Mouse (Mus musculus) regulatory T cell (primary cell): Measurements from ENCODE around the gene Dusp2.

Experiments
- in situ Hi-C: fragments of 300-600 bp; cut with MboI, MseI; formaldehyde crosslinking; loops from one replicate; pipeline ENCODE4 v1.15.1; 2025; ENCODE audit warnings: high pct_unique_total_duplicates

Gene Dusp2

GRCm38 (mm10) chr2:127322671-127323285, 13.2 kb upstream of the Dusp2 start:
- in situ Hi-C loops, result loop anchor here (10.0 kb wide), 1 partner anchor 1862 kb away; no protein-coding TSS in a partner anchor

DNA sequence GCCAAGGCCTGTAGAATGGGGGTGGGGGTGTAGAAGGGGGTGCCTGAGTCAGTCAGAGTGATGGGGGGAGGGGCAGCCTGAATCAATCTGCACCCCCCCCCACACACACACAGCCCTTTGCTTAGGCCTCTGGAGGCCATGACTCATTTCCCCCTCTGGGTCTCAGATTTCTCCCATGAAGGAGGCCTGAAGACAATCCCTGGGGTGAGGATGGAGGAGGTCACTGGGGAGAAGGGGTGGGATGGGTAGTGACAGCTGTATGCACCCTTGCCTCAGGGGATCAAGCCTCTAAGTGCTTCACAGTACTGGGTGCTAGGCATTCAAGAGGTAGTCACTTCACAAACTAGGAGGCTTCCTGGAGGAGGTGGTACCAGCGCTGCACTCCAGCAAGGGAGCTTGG, 12.3 kb upstream of the Dusp2 start:
- in situ Hi-C loops, result loop anchor here (10.0 kb wide), 1 partner anchor 1861 kb away; no protein-coding TSS in a partner anchor

DNA sequence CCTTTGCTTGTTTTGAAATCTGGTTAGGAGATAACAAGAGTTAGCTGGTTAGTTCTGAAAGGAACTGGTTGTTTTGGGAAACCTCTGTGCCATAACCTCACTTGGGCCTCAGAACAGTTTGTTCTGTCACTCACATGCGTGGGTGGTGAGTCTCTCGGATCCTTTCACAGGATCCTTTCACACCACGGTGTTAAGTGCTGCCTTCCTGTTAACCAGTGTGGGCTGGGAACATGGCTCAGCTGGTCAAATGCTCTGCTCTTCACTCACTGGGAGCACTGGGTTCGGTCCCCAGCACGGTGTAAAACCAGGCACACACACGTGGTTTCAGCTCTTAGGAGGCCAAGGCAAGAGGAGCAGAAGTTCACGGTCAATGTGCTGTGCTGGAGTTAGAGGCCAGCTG, 11.5 kb upstream of the Dusp2 start:
- in situ Hi-C loops, result loop anchor here (10.0 kb wide), 1 partner anchor 1860 kb away; no protein-coding TSS in a partner anchor

GRCm38 (mm10) chr2:127328090-127328851, 7.7 kb upstream of the Dusp2 start:
- in situ Hi-C loops, result loop anchor here (10.0 to 25.0 kb wide), 2 partner anchors 1541 to 1857 kb away; partner anchors contain the start of gene Secisbp2l

GRCm38 (mm10) chr2:127332807-127333570, 3.0 kb upstream of the Dusp2 start:
- in situ Hi-C loops, result loop anchor here (25.0 kb wide), 1 partner anchor 1546 kb away; the partner anchor contains the start of gene Secisbp2l

DNA sequence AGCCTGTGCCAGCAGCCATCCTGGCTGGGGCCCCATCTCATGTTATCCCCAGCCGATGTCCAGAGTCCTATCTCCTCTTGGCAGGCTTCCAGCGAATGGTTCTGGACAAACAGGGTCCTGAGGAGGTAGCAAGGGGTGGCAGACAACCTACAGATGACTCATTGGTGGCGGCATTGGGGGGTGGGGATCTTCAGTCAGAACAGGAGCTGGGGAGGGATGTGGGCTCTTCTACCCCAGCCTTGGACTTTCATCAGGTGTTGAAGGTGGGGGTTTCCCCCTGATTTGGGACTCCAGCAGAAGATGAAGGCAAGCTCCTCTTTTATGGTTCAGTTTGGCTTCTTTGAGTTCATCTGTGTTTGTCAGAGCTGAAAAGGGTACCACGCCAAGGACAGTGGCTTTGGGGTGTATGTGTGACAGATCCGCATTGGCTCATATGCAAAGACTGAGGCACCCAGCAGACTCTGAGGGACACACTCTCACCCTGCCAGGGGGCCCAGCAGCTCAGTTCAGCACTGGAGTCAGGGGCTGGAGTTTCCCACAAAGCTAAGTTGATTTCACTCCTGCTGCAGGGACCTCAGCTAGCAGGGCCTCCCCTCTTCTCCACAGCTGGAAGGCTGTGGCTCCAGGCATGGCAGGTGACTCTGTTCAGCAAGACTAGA, 1.9 kb upstream of the Dusp2 start:
- in situ Hi-C loops, result loop anchor here (25.0 kb wide), 1 partner anchor 1547 kb away; the partner anchor contains the start of gene Secisbp2l

DNA sequence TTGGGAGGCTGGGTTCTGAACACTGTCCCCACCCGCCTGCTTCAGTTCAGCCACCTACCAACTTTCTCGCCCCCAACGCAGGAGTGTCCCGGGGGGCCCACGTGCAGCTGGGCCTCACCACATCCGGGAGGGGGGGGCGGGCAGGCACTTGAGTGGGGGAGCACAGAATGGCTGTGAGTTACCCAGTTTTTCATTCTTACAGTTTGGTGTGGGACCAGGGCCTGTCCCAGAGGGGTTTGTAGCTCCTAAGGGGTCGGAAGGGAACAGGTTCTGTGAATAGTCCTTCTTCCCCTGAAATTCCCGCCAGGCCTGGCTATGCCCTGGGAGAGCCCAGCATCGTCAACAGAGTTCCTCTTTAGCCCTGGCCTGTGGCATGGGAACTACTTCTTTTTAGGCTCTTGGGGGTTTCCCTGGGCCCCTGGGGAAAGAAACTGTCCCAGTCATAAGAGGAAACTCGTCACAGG, 849 bp upstream of the Dusp2 start:
- in situ Hi-C loops, result loop anchor here (25.0 kb wide), 1 partner anchor 1548 kb away; the partner anchor contains the start of gene Secisbp2l

DNA sequence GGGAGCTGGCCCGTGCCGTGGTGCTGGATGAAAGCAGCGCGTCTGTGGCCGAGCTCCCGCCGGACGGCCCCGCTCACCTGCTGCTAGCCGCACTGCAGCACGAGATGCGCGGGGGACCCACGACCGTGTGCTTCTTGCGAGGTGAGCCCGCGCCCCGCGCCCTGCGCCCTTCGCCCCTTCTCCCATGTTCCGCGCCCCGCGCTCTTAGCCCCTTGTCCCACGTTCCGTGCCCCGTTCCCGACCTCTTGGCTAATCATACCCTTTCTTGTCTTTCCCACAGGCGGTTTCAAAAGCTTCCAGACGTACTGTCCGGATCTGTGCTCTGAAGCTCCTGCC, 506 bp downstream of the Dusp2 start:
- in situ Hi-C loops, result loop anchor here (25.0 kb wide), 1 partner anchor 1549 kb away; the partner anchor contains the start of gene Secisbp2l

- in situ Hi-C loops, result loop anchor here (25.0 kb wide), 1 partner anchor 1550 kb away; the partner anchor contains the start of gene Secisbp2l
Observed at GRCm38 (mm10) chr2:127336885-127337284, 926 bp downstream of the Dusp2 start.

DNA sequence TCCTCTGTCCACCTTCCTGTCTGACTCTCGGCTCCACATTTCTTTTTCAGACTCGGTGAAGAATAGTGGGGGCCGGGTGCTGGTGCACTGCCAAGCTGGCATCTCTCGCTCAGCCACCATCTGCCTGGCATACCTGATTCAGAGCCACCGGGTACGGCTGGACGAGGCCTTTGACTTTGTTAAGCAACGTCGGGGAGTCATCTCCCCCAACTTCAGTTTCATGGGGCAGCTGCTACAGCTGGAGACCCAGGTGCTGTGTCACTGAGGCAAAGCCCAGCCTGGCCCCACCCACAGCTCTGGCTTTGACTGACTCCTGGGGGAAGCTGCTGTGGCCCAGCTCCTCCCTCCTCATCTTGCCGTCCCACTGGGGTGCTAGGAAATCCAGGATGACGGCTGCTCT, 1.6 kb downstream of the Dusp2 start:
- in situ Hi-C loops, result loop anchor here (25.0 kb wide), 1 partner anchor 1550 kb away; the partner anchor contains the start of gene Secisbp2l

DNA sequence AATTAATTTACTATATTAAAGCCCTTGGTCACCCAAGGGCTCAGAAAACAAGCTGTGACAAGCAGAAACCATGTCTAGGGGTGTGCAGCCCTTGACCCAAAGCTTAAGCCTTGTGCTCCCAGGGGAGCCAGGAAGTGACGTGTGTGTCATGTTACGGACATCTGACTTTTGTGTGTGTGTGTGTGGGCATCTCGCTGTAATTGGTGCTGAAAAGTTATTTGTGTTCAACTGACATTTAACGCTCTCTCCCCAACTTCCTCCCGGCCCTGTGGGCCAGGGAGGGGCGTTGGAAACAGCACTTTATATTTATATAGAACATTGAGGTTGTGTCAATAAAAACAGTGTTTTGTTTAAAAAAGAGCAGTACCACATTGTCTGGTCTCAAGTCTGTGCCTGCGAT, 2.1 kb downstream of the Dusp2 start:
- in situ Hi-C loops, result loop anchor here (25.0 kb wide), 1 partner anchor 1551 kb away; the partner anchor contains the start of gene Secisbp2l

GRCm38 (mm10) chr2:127338416-127338815, 2.5 kb downstream of the Dusp2 start, which contains the start of gene Astl:
Astl (plus strand) TSS chr2:127338639.
- in situ Hi-C loops, result loop anchor here (25.0 kb wide), 1 partner anchor 1551 kb away; the partner anchor contains the start of gene Secisbp2l

DNA sequence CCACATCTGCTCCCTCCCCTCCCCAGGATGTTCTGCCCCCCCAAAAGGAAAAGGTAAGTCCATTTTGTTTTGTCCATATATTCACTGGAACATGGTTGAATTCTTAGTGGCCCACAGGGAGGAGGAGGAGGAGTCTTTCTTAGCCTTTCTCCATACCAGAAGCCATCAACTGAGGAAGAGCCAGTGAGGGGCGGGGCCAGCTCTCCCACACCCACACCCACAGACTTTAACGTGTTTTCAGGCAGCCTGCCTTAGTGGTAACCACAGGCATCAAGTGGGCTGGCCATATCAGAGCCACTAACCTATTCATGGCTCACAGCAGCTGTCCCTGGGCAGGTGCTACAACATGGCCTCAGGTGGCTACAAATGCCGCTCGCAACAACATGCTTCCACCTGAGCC, 2.9 kb downstream of the Dusp2 start:
- in situ Hi-C loops, result loop anchor here (25.0 kb wide), 1 partner anchor 1552 kb away; the partner anchor contains the start of gene Secisbp2l

DNA sequence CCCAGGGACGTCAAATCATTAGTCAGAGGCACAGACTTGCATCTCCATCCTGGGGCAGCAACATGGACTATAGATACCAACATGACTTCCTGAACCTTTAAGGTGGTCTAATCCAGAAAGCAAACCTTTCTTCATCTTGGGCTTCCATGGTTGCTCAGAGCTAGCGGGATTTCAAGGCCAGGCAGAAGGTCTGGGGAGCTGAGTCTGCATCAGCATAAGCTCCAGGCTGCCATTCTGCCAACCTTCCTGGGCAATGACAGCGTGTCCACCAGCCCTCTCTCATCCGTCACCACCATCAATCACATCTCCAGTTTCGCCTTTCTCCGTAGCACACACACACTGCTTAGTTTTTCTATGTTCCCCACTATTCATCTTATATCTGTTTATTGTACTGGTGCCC, 3.3 kb downstream of the Dusp2 start:
- in situ Hi-C loops, result loop anchor here (25.0 kb wide), 1 partner anchor 1552 kb away; the partner anchor contains the start of gene Secisbp2l

- in situ Hi-C loops, result loop anchor here (10.0 to 25.0 kb wide), 2 partner anchors 326 to 1554 kb away; partner anchors contain the start of gene Secisbp2l
Observed at GRCm38 (mm10) chr2:127341159-127341558, 5.2 kb downstream of the Dusp2 start.

- in situ Hi-C loops, result loop anchor here (5.0 to 25.0 kb wide), 3 partner anchors 39 to 1559 kb away; partner anchors contain the start of gene Secisbp2l
Observed at GRCm38 (mm10) chr2:127346334-127346733, 10.4 kb downstream of the Dusp2 start.

GRCm38 (mm10) chr2:127347147-127347985, 11.4 kb downstream of the Dusp2 start:
- in situ Hi-C loops, result loop anchor here (5.0 to 25.0 kb wide), 3 partner anchors 40 to 1560 kb away; partner anchors contain the start of gene Secisbp2l

GRCm38 (mm10) chr2:127353881-127354280, 17.9 kb downstream of the Dusp2 start:
- in situ Hi-C loops, result no loop called here
